Mouse (Mus musculus): ENCODE data around the gene Ddr2. TPM values are rescaled to one million over a fixed set of nuclear protein-coding genes. Genes with fewer than 3 reads are reported as not detected.
A peak's percentile ranks its signal among the peaks of the same experiment; 100 is the strongest.

Ddr2 gene
- polyA plus RNA-seq, 1 experiment from 2014 or later: 7.9 TPM

GRCm38 (mm10) chr1:169931698-169932097 lies 178.9 kb downstream of the Ddr2 start:
- no peaks in the 10 kb centered on the region for H3K27me3 ChIP-seq (ENCODE audit: control insufficient read depth, insufficient read depth, low read depth, low read length)
- H3K4me3 ChIP-seq (ENCODE audit: low read depth, low read length): no peak overlapping the region
- 82% methylated on average over 7 of the region's 7 CpGs for WGBS
- no peak for ATAC-seq
- H3K4me1 ChIP-seq (ENCODE audit: control insufficient read depth, insufficient read depth, low read length): peaks cover 21% of the 10 kb centered on the region
- H3K9me3 ChIP-seq (replicated peaks; ENCODE audit: control insufficient read depth, low read length, poor library complexity, severe bottlenecking): no peaks in the 10 kb centered on the region
- H3K4me2 ChIP-seq (ENCODE audit: low read length): peak overlapping the region; percentile 25; the same call in 1 of the 2 replicates
- H3K36me3 ChIP-seq (ENCODE audit: control insufficient read depth, insufficient read depth, low read length): no peaks in the 10 kb centered on the region
- H3K27ac ChIP-seq (ENCODE audit: low read length): peak overlapping the region; percentile 69
- H3K9ac ChIP-seq (ENCODE audit: low read depth, low read length): no peak overlapping the region; the same call in 1 of the 2 replicates

- no peaks in the 10 kb centered on the region for H3K27me3 ChIP-seq (ENCODE audit: control insufficient read depth, insufficient read depth, low read depth, low read length)
- peaks cover 14% of the 10 kb centered on the region for H3K4me1 ChIP-seq (ENCODE audit: control insufficient read depth, insufficient read depth, low read length)
- WGBS: 8% methylated on average over 12 of the region's 12 CpGs
- H3K4me3 ChIP-seq (ENCODE audit: low read depth, low read length): no peak within 1 kb of the TSS; the same call in 1 of the 2 replicates
- H3K9me3 ChIP-seq (replicated peaks; ENCODE audit: control insufficient read depth, low read length, poor library complexity, severe bottlenecking): no peaks in the 10 kb centered on the region
- ATAC-seq: peak; percentile 87
- 0 out of 2 replicates have a peak within 1 kb of the TSS, but pooled peaks have one; percentile 14 for H3K9ac ChIP-seq (ENCODE audit: low read depth, low read length)
- peak within 1 kb of the TSS; percentile 30 for H3K4me2 ChIP-seq (ENCODE audit: low read length)
- peak within 1 kb of the TSS; percentile 48 for H3K27ac ChIP-seq (ENCODE audit: low read length)
- no peaks in the 10 kb centered on the region for H3K36me3 ChIP-seq (ENCODE audit: control insufficient read depth, insufficient read depth, low read length)
Measured at GRCm38 (mm10) chr1:169928454-169928971, 182.0 kb downstream of the Ddr2 start, which contains the start of gene Ccdc190. Gene Ccdc190 (plus strand): TSS chr1:169928648.

- H3K4me1 ChIP-seq (ENCODE audit: control insufficient read depth, insufficient read depth, low read length): peaks cover 10% of the 10 kb centered on the region
- H3K4me2 ChIP-seq (ENCODE audit: low read length): peak overlapping the region; percentile 30; the same call in 1 of the 2 replicates
- H3K27ac ChIP-seq (ENCODE audit: low read length): peak overlapping the region; percentile 15; the same call in 1 of the 2 replicates
- H3K9ac ChIP-seq (ENCODE audit: low read depth, low read length): no peak overlapping the region
- no peaks in the 10 kb centered on the region for H3K9me3 ChIP-seq (replicated peaks; ENCODE audit: control insufficient read depth, low read length, poor library complexity, severe bottlenecking)
- H3K4me3 ChIP-seq (ENCODE audit: low read depth, low read length): no peak overlapping the region
- H3K27me3 ChIP-seq (ENCODE audit: control insufficient read depth, insufficient read depth, low read depth, low read length): no peaks in the 10 kb centered on the region
- WGBS: 19% methylated on average over 8 of the region's 8 CpGs
- ATAC-seq: peak; percentile 68
- H3K36me3 ChIP-seq (ENCODE audit: control insufficient read depth, insufficient read depth, low read length): no peaks in the 10 kb centered on the region
Measured at GRCm38 (mm10) chr1:169927753-169928369, 182.7 kb downstream of the Ddr2 start.

- Histone ChIP-seq H3K9me3 (replicated peaks; ENCODE audit: control insufficient read depth, low read length, poor library complexity, severe bottlenecking) (no peaks in the 10 kb centered on the region), H3K4me2 (ENCODE audit: low read length) (no peak overlapping the region), H3K4me1 (ENCODE audit: control insufficient read depth, insufficient read depth, low read length) (no peaks in the 10 kb centered on the region), H3K36me3 (ENCODE audit: control insufficient read depth, insufficient read depth, low read length) (no peaks in the 10 kb centered on the region), H3K4me3 (ENCODE audit: low read depth, low read length) (no peak overlapping the region), H3K27ac (ENCODE audit: low read length) (no peak overlapping the region), H3K9ac (ENCODE audit: low read depth, low read length) (no peak overlapping the region), H3K27me3 (ENCODE audit: control insufficient read depth, insufficient read depth, low read depth, low read length) (peaks cover 5% of the 10 kb centered on the region; the same call in 1 of the 2 replicates)
- no peak for ATAC-seq
- WGBS: 82% methylated on average over 2 of the region's 2 CpGs
Measured at GRCm38 (mm10) chr1:169924567-169924966, 186.0 kb downstream of the Ddr2 start.

Other genes starting within 250 kb of the Ddr2 start
- 3.7 and 5.7 TPM in 2 replicates for gene Ccdc190, start 182.1 kb downstream of the Ddr2 start, polyA plus RNA-seq (2015; fragmentation: Nextera tagmentation; extraction: Ambion mirVana)
- 24.7 and 26.6 TPM in 2 replicates for gene Hsd17b7, start 141.5 kb downstream of the Ddr2 start, polyA plus RNA-seq (2015; fragmentation: Nextera tagmentation; extraction: Ambion mirVana)
- 63.6 and 65.6 TPM in 2 replicates for gene Uap1, start 64.2 kb upstream of the Ddr2 start, polyA plus RNA-seq (2015; fragmentation: Nextera tagmentation; extraction: Ambion mirVana)
- 9.6 and 9.7 TPM in 2 replicates for gene Uhmk1, start 104.6 kb upstream of the Ddr2 start, polyA plus RNA-seq (2015; fragmentation: Nextera tagmentation; extraction: Ambion mirVana)
- gene Sh2d1b2, start 122.0 kb upstream of the Ddr2 start, polyA plus RNA-seq (2015; fragmentation: Nextera tagmentation; extraction: Ambion mirVana): not detected in 2 replicates
- gene Sh2d1b1, start 166.6 kb upstream of the Ddr2 start, polyA plus RNA-seq (2015; fragmentation: Nextera tagmentation; extraction: Ambion mirVana): not detected in 2 replicates
- 1.5 and 1.7 TPM in 2 replicates for gene Gm7694, start 195.6 kb upstream of the Ddr2 start, polyA plus RNA-seq (2015; fragmentation: Nextera tagmentation; extraction: Ambion mirVana)
- gene Spata46, start 198.0 kb upstream of the Ddr2 start, polyA plus RNA-seq (2015; fragmentation: Nextera tagmentation; extraction: Ambion mirVana): 0.76 and 0.90 TPM in 2 replicates

All from midbrain, embryonic 16.5 days (tissue).